Mouse (Mus musculus): ENCODE results near the gene Cdc37. TPM values are rescaled to one million over a fixed set of nuclear protein-coding genes. Genes with fewer than 3 reads are reported as not detected.

The Cdc37 gene
- polyA plus RNA-seq, 1 experiment from 2014 or later, result 351 TPM

DNA sequence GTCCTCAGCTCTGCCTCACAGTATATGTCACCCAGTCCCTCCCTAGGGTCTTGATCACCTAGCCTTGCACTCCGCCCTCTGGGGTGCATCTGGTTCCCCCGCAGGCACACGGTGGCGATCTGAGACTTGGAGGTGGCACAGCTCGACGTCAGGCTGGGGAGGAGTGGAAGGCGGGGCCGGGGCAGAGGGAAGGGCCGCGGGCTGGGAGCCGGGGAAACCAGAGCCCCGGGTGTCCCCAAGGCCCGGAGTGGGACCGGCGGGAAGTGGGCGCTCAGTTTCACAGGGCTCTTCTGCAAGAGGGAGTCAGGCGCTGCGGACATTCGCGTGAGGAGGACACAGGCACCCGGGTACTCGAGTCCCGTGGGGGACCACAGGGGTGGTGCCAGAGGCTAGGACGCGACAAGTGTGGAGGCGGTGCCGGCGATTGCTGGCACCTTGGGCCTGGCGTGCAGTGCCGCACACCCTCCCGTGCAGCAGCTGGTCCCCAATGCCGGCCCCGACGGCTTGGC lies 34.2 kb upstream of the Cdc37 start:
- 6% methylated on average over 34 of the region's 34 CpGs for WGBS
- Histone ChIP-seq H3K4me2 (peak overlapping the region; percentile 79), H3K4me1 (peaks cover 44% of the 10 kb centered on the region), H3K9me3 (replicated peaks) (no peaks in the 10 kb centered on the region), H3K36me3 (no peaks in the 10 kb centered on the region), H3K9ac (peak overlapping the region; percentile 46), H3K4me3 (replicated peaks) (peak overlapping the region; percentile 44), H3K27me3 (no peaks in the 10 kb centered on the region), H3K27ac (no peak overlapping the region)
- ATAC-seq (replicated peaks; ENCODE audit: low FRiP score), result peak; percentile 57

DNA sequence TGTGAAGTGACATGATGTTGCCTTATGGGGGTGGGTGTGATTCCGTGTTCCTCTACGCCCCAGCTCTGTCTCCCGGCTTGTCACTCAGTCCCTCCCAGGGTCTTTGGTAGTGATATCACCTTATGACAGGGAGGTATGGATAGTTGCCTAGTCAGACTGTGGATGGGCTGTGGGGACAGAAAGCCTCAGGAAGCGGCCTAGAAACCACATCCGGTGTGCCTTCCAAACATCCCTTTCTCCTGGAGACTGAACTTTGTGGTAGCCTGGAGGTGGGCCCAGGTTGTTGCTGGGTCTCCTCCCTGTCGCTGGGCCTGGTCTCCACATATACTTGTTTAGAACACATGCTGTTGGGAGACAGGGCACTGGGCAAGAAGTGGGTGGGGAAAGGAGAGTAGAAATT lies 33.6 kb upstream of the Cdc37 start:
- no peak overlapping the region for H3K9ac ChIP-seq
- 84% methylated on average over 6 of the region's 6 CpGs for WGBS
- no peak for ATAC-seq (replicated peaks; ENCODE audit: low FRiP score)

DNA sequence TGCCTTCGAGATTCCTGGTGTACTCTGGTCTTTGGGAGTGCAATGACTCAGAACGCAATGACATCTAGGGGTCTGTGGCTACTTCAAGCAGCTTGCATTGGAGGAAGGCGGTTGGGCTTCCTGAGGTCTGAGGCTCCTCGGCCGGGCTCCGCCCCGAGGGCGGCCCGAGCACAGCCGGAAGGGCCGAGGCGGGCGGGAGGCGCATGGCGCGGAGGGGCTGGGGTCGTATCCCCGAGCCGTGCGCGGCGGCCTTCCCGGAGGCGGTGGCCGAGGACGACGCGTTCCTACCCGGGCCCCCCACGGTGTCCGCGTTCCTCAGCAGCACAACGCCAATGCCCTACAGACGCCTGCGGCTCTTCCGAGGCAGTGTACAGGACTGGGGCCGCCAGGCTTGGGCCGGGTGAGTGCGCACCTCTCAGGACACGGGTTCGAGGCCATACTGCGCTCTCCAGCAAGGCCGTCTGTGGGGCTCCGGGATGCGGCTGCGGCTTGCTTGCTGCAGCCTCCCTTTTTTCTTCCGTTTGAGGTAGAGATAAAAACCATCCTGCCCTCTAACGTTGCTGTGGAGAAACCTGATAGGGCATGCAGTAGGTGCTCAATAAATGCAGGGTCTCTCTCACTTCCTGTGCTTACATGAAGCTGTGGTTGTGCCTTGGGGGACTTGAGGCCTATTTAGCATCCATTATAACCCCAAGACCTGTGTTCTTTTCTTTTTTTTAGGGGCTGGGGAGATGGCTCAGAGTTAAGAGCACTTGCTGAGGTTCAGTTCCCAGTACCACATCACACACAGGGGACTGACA lies 31.8 kb upstream of the Cdc37 start:
- H3K4me2 ChIP-seq, result peak overlapping the region; percentile 78
- H3K9me3 ChIP-seq (replicated peaks), result no peaks in the 10 kb centered on the region
- peak; percentile 61 for ATAC-seq (replicated peaks; ENCODE audit: low FRiP score)
- WGBS, result 7% methylated on average over 48 of the region's 48 CpGs
- H3K36me3 ChIP-seq, result no peaks in the 10 kb centered on the region
- peaks cover 41% of the 10 kb centered on the region for H3K4me1 ChIP-seq
- H3K9ac ChIP-seq, result peak overlapping the region; percentile 55
- no peaks in the 10 kb centered on the region for H3K27me3 ChIP-seq
- peak overlapping the region; percentile 52 for H3K4me3 ChIP-seq (replicated peaks)
- H3K27ac ChIP-seq, result peak overlapping the region; percentile 54

More for the DNA sequence above, 33.6 kb upstream of the Cdc37 start:
- Histone ChIP-seq H3K9me3 (replicated peaks) (no peaks in the 10 kb centered on the region), H3K27me3 (no peaks in the 10 kb centered on the region), H3K27ac (no peak overlapping the region), H3K4me2 (peak overlapping the region; percentile 79; the same call in 1 of the 2 replicates), H3K36me3 (no peaks in the 10 kb centered on the region), H3K4me3 (replicated peaks) (peak overlapping the region; percentile 44; the same call in 1 of the 2 replicates), H3K4me1 (peaks cover 44% of the 10 kb centered on the region)

- no peaks in the 10 kb centered on the region for H3K27me3 ChIP-seq
- peaks cover 34% of the 10 kb centered on the region for H3K4me1 ChIP-seq
- H3K4me2 ChIP-seq, result peak overlapping the region; percentile 78; the same call in 1 of the 2 replicates
- 52% methylated on average over 1 of the region's 1 CpGs for WGBS
- no peak overlapping the region for H3K4me3 ChIP-seq (replicated peaks)
- H3K27ac ChIP-seq, result 0 out of 2 replicates have a peak overlapping the region, but pooled peaks have one; percentile 54
- H3K36me3 ChIP-seq, result no peaks in the 10 kb centered on the region
- no peaks in the 10 kb centered on the region for H3K9me3 ChIP-seq (replicated peaks)
- no peak for ATAC-seq (replicated peaks; ENCODE audit: low FRiP score)
- H3K9ac ChIP-seq, result 0 out of 2 replicates have a peak overlapping the region, but pooled peaks have one; percentile 55
Observed at GRCm38 (mm10) chr9:21180841-21181240, 31.1 kb upstream of the Cdc37 start.

- Histone ChIP-seq H3K9me3 (replicated peaks) (no peaks in the 10 kb centered on the region), H3K4me1 (peaks cover 30% of the 10 kb centered on the region), H3K4me3 (replicated peaks) (no peak overlapping the region), H3K9ac (no peak overlapping the region), H3K36me3 (no peaks in the 10 kb centered on the region), H3K27me3 (no peaks in the 10 kb centered on the region), H3K4me2 (no peak overlapping the region), H3K27ac (no peak overlapping the region)
- 54% methylated on average over 4 of the region's 4 CpGs for WGBS
- no peak for ATAC-seq (replicated peaks; ENCODE audit: low FRiP score)
Observed at GRCm38 (mm10) chr9:21180402-21180801, 30.6 kb upstream of the Cdc37 start.

DNA sequence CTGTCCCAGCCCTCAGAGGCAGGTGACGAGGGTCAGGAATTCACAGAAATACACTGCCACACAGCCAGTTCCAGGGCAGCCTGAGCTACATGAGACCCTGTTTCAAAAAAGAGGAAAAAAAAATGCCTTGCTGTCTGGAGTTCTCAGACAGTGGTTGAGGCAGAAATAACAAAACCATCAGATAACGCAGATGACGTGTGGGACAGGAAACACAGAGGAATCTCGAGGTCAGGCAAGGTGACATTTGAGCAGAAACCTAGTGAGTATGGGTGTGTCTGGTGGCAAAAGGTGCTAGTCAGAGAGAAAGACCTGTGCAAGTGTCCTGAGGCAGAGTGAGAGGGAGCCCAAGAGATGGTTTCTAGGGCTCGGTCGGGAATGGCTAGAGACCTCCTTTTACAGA lies 22.6 kb upstream of the Cdc37 start:
- Histone ChIP-seq H3K27me3 (no peaks in the 10 kb centered on the region), H3K9me3 (replicated peaks) (no peaks in the 10 kb centered on the region), H3K4me1 (peaks cover 19% of the 10 kb centered on the region), H3K4me2 (no peak overlapping the region), H3K4me3 (replicated peaks) (no peak overlapping the region), H3K36me3 (no peaks in the 10 kb centered on the region), H3K9ac (no peak overlapping the region), H3K27ac (no peak overlapping the region)
- 63% methylated on average over 6 of the region's 6 CpGs for WGBS
- ATAC-seq (replicated peaks; ENCODE audit: low FRiP score), result no peak

GRCm38 (mm10) chr9:21169157-21169556 lies 19.4 kb upstream of the Cdc37 start:
- H3K27me3 ChIP-seq, result peaks cover 32% of the 10 kb centered on the region
- H3K9ac ChIP-seq, result no peak overlapping the region
- H3K4me1 ChIP-seq, result peaks cover 51% of the 10 kb centered on the region
- no peak overlapping the region for H3K4me3 ChIP-seq (replicated peaks)
- H3K4me2 ChIP-seq, result peak overlapping the region; percentile 97; the same call in 1 of the 2 replicates
- H3K36me3 ChIP-seq, result no peaks in the 10 kb centered on the region
- ATAC-seq (replicated peaks; ENCODE audit: low FRiP score), result no peak
- 45% methylated on average over 1 of the region's 1 CpGs for WGBS
- H3K27ac ChIP-seq, result no peak overlapping the region
- H3K9me3 ChIP-seq (replicated peaks), result no peaks in the 10 kb centered on the region

DNA sequence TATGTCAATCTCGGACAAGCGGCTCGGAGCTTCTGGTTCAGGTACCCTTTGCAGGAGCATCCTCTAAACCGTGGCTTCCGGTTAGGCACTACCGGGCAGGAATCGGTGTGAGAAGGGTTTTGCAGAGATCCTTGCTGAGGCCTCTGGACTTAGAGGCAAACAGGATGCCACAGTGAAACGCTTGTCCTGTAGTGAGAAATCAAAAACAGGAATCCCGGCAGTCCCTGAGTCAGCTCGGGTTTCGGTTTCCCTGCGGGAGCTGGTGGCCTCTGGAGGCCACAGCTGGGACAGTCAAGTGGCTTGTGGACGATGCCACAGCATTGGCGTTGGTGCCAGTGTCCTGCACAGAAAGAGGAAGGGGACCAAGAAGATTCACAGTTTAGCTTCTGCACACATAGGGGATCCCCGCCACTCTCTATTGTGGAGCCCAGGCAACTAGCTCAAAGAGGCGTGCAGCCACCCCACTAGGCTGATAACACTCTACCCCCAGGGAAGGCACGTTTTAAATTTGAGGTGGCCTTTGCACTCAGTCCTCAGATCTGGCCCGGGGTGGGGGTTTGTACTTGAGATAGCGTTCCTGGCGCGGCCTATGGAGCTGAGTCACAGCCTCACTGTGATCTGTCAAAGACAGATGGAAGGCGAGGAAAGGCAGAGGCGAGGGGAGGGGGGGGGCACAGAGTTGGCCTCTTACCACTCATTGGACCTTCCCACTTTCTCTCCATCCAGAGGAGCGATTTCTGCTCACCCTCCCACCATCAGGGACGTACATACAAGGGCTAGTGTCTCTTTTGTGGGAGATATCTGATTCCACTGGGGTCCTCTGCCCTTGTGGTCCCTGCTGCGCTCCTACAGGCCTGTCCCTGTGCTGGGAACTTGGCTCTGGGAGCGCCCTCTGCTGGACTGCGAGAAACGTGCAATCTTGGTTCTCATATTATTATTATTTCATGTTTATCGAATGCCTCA lies 18.7 kb upstream of the Cdc37 start:
- WGBS, result 6% methylated on average over 30 of the region's 30 CpGs
- peak; percentile 67 for ATAC-seq (replicated peaks; ENCODE audit: low FRiP score)
- H3K4me3 ChIP-seq (replicated peaks), result peak overlapping the region; percentile 35
- H3K9ac ChIP-seq, result peak overlapping the region; percentile 45; the same call in 1 of the 2 replicates
- H3K36me3 ChIP-seq, result no peaks in the 10 kb centered on the region
- no peaks in the 10 kb centered on the region for H3K9me3 ChIP-seq (replicated peaks)
- H3K27ac ChIP-seq, result peak overlapping the region; percentile 93
- H3K27me3 ChIP-seq, result peaks cover 39% of the 10 kb centered on the region
- H3K4me1 ChIP-seq, result peaks cover 55% of the 10 kb centered on the region
- peak overlapping the region; percentile 97 for H3K4me2 ChIP-seq

DNA sequence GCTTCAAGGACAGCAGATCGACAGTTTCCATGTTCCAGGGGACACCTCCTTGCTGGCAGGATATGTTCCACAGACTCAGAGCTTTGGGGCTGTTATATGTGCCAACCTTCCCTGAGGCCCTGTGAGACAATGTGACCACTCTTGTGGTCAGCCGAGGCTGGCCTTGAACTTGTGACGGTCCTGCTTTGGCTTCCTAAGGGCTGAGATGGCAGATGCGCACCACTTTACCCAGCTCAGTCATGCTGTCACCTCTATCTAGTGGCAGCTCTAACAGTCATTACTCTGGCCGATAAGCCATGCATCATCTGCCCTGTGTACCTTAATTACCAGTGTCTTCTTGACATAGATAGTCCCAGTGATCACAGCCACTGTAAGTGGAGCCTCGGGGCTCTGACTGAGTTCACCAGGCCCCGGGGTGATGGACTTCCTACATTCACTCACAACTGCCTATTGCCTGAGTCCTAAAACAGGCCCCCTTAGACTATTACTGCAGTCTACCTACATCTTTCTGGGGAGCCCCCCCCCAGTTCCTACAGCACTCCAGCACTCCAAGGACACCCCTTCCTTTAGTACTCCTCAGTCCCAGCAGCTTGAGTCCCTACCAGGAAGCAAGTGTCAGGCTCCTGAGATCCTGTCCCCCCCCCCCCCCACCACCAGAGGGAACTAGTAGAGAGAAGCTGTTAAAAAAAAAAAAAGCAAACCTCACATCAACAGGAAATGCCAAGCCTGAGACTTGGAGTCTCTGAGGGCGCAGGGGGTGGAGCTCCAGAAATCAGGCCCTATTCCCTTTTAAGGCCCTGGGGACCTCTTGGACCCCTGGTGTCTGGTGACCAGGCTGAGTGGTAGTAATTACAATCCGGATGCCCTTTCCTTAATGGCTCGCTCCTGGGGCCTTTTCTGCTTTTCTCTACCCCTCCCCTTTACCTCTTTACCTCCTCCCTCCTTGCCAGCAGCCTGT lies 17.6 kb upstream of the Cdc37 start:
- Histone ChIP-seq H3K9ac (peak overlapping the region; percentile 45; the same call in 1 of the 2 replicates), H3K4me1 (peaks cover 55% of the 10 kb centered on the region), H3K4me3 (replicated peaks) (peak overlapping the region; percentile 35), H3K4me2 (peak overlapping the region; percentile 97), H3K27me3 (peaks cover 47% of the 10 kb centered on the region), H3K27ac (peak overlapping the region; percentile 93), H3K36me3 (no peaks in the 10 kb centered on the region), H3K9me3 (replicated peaks) (no peaks in the 10 kb centered on the region)
- ATAC-seq (replicated peaks; ENCODE audit: low FRiP score), result no peak
- WGBS, result 45% methylated on average over 10 of the region's 10 CpGs

DNA sequence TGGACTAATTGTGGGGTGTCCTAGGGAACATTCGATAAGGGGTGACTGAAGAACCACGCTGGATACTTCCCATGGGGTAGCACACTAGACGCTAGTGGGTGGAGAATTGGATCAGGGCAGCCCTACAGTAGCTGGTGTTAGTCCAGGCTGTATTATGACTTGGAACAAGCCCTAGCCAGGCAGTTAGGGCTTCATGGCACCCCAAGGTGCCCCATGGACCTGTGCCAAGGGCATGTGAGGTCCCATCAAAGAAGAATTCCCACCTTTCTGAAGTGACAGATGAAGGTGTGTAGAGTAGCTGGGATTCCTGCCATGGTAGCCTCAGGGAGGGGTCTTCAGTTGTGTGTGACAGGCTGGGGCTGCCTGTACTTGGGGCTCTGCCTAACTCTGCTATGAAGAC lies 16.7 kb upstream of the Cdc37 start:
- peak overlapping the region; percentile 59 for H3K4me3 ChIP-seq (replicated peaks)
- no peaks in the 10 kb centered on the region for H3K9me3 ChIP-seq (replicated peaks)
- peaks cover 53% of the 10 kb centered on the region for H3K27me3 ChIP-seq
- H3K9ac ChIP-seq, result no peak overlapping the region
- H3K4me1 ChIP-seq, result peaks cover 58% of the 10 kb centered on the region
- no peaks in the 10 kb centered on the region for H3K36me3 ChIP-seq
- ATAC-seq (replicated peaks; ENCODE audit: low FRiP score), result no peak
- WGBS, result 31% methylated on average over 3 of the region's 3 CpGs
- peak overlapping the region; percentile 97 for H3K4me2 ChIP-seq
- no peak overlapping the region for H3K27ac ChIP-seq

- Histone ChIP-seq H3K4me2 (peak overlapping the region; percentile 97), H3K9ac (peak overlapping the region; percentile 48), H3K27me3 (peaks cover 53% of the 10 kb centered on the region), H3K9me3 (replicated peaks) (no peaks in the 10 kb centered on the region), H3K27ac (no peak overlapping the region), H3K4me1 (peaks cover 62% of the 10 kb centered on the region), H3K36me3 (no peaks in the 10 kb centered on the region), H3K4me3 (replicated peaks) (peak overlapping the region; percentile 59)
- no peak for ATAC-seq (replicated peaks; ENCODE audit: low FRiP score)
- under 1% methylated on average over 47 of the region's 47 CpGs for WGBS
Observed at GRCm38 (mm10) chr9:21165952-21166451, 16.2 kb upstream of the Cdc37 start.

Measured in kidney, embryonic 15.5 days (tissue).